Mouse (Mus musculus) 416B (cell line): ENCODE measurements around the gene Gm20388.

Experiments used
- DNase-seq: peaks from one replicate; pipeline ENCODE4 v3.0.0; 2011; ENCODE audit warnings: low read depth

Gene Gm20388

GRCm38 (mm10) chr8:120744448-120744847 is 833.8 kb downstream of the Gm20388 start:
- DNase-seq, result no peak

- no peak for DNase-seq
These were observed 834.6 kb downstream of the Gm20388 start for GRCm38 (mm10) chr8:120745226-120745625.

GRCm38 (mm10) chr8:120746007-120746701 is 835.5 kb downstream of the Gm20388 start:
- no peak for DNase-seq

GRCm38 (mm10) chr8:120747286-120747685 is 836.6 kb downstream of the Gm20388 start:
- no peak for DNase-seq

GRCm38 (mm10) chr8:120750616-120751015 is 840.0 kb downstream of the Gm20388 start:
- DNase-seq, result no peak

- no peak for DNase-seq
These were observed 840.8 kb downstream of the Gm20388 start for GRCm38 (mm10) chr8:120751226-120752081.

- peak; percentile 97 for DNase-seq
These were observed 841.4 kb downstream of the Gm20388 start for GRCm38 (mm10) chr8:120752082-120752452.

GRCm38 (mm10) chr8:120753476-120753875 is 842.8 kb downstream of the Gm20388 start:
- no peak for DNase-seq

GRCm38 (mm10) chr8:120755306-120756297 is 845.0 kb downstream of the Gm20388 start:
- no peak for DNase-seq

- DNase-seq, result no peak
These were observed 847.4 kb downstream of the Gm20388 start for GRCm38 (mm10) chr8:120758005-120758404.

- DNase-seq, result no peak
These were observed 849.2 kb downstream of the Gm20388 start for GRCm38 (mm10) chr8:120759847-120760246.

- DNase-seq, result no peak
These were observed 849.9 kb downstream of the Gm20388 start for GRCm38 (mm10) chr8:120760341-120761215.

GRCm38 (mm10) chr8:120763267-120763666 is 852.6 kb downstream of the Gm20388 start:
- DNase-seq, result peak; percentile 55

GRCm38 (mm10) chr8:120764638-120765037 is 854.0 kb downstream of the Gm20388 start:
- DNase-seq, result no peak

- no peak for DNase-seq
These were observed 856.0 kb downstream of the Gm20388 start for GRCm38 (mm10) chr8:120766622-120767021.

- no peak for DNase-seq
These were observed 858.0 kb downstream of the Gm20388 start for GRCm38 (mm10) chr8:120768454-120769218.

- no peak for DNase-seq
These were observed 866.5 kb downstream of the Gm20388 start for GRCm38 (mm10) chr8:120777184-120777583.

- no peak for DNase-seq
These were observed 867.1 kb downstream of the Gm20388 start for GRCm38 (mm10) chr8:120777732-120778131.

GRCm38 (mm10) chr8:120779106-120779505 is 868.5 kb downstream of the Gm20388 start:
- DNase-seq, result no peak

GRCm38 (mm10) chr8:120783781-120784180 is 873.1 kb downstream of the Gm20388 start:
- no peak for DNase-seq
